Mouse (Mus musculus) liver, postnatal 0 days (tissue): ENCODE data around the gene Cops7a.

Experiments
- CTCF ChIP-seq: sonication (generic); IDR thresholded peaks from 2 replicates; pipeline ENCODE4 v1.5.1; 2016; ENCODE audit warnings: antibody characterized with exemption, low read depth
- EP300 ChIP-seq: IDR thresholded peaks from 2 replicates; pipeline ENCODE4 v1.6.1; 2016; ENCODE audit warnings: antibody characterized with exemption, low read depth, mild to moderate bottlenecking

GRCm38 (mm10) chr6:124993365-124993764, 28.0 kb upstream of the Cops7a start:
- TF ChIP-seq CTCF (no peak), EP300 (no peak)
